Mouse (Mus musculus): ENCODE results near the gene Mpzl1. TPM values are rescaled to one million over a fixed set of nuclear protein-coding genes. Genes with fewer than 3 reads are reported as not detected.

Mpzl1 gene
- total and polyA plus RNA-seq, 2 experiments: 1.4 to 5.8 TPM

DNA sequence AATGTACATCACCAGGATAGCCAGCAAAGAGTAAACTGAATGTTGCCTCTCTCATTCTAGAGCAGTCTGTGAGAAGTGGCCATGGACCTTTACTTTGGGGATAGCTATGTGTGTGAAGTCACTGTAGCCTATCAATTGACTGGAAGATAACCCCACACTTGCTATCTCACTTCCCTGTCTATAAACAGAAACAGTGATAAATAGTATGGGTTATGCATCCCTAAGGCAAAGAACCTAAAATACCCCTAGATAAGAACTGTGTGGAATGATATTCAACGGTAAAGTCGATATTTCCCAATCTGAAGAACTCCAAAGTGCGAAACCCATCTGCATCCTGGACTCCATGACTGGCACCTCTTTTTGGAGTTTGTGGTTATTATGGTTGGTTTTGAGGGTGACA is 53.1 kb downstream of the Mpzl1 start:
- 83% methylated on average over 3 of the region's 3 CpGs for WGBS

DNA sequence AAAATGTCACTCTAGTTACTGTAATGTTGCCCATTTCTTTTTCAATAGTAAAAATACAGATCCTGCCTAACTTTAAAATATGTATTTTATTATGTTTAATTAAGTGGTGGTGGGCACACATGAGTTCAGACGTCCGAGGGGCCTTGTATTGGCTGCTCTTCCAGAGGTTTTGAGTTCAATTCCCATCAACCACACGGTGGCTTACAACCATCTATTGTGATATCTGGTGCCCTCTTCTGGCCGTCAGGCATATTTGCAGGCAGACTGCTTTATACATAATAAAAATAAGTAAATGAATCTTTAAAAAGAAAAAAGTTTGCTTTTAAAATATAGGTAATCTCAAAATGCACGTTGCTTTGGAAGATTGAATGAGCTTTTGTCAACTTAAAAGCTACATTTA is 55.0 kb downstream of the Mpzl1 start:
- no peaks in the 10 kb centered on the region for H3K36me3 ChIP-seq (ENCODE audit: control insufficient read depth, insufficient read depth, low read length)
- H3K9ac ChIP-seq (ENCODE audit: low read depth, low read length): no peak overlapping the region
- no peak overlapping the region for H3K4me3 ChIP-seq (ENCODE audit: insufficient read depth, low read depth, low read length)
- DNase-seq (ENCODE audit: extremely low read depth, low read depth, low spot score): peak; percentile 13
- H3K27ac ChIP-seq (replicated peaks; ENCODE audit: insufficient read depth, low read depth, low read length): no peak overlapping the region
- H3K79me2 ChIP-seq (ENCODE audit: control insufficient read depth, insufficient read depth, low read length): no peaks in the 10 kb centered on the region
- no peaks in the 10 kb centered on the region for H3K4me1 ChIP-seq (ENCODE audit: control insufficient read depth, insufficient read depth, low read length)
- no peaks in the 10 kb centered on the region for H3K27me3 ChIP-seq (ENCODE audit: control insufficient read depth, insufficient read depth, low read length)
- TF ChIP-seq CTCF (IDR thresholded peaks at IDR 0.05; ENCODE audit: low read depth, low read length): peak; percentile 29; the same call in 1 of the 2 replicates
- TF ChIP-seq POLR2A (IDR thresholded peaks at IDR 0.05; ENCODE audit: extremely low read depth, insufficient read depth, low read length): no peak
- WGBS: 54% methylated on average over 5 of the region's 5 CpGs

More for the DNA sequence above, 53.1 kb downstream of the Mpzl1 start:
- no peaks in the 10 kb centered on the region for H3K27me3 ChIP-seq (ENCODE audit: control insufficient read depth, insufficient read depth, low read length)
- H3K79me2 ChIP-seq (ENCODE audit: control insufficient read depth, insufficient read depth, low read length): no peaks in the 10 kb centered on the region
- TF ChIP-seq CTCF (IDR thresholded peaks at IDR 0.05; ENCODE audit: low read depth, low read length) (no peak), POLR2A (IDR thresholded peaks at IDR 0.05; ENCODE audit: extremely low read depth, insufficient read depth, low read length) (no peak)
- no peaks in the 10 kb centered on the region for H3K4me1 ChIP-seq (ENCODE audit: control insufficient read depth, insufficient read depth, low read length)
- H3K9ac ChIP-seq (ENCODE audit: low read depth, low read length): no peak overlapping the region
- H3K36me3 ChIP-seq (ENCODE audit: control insufficient read depth, insufficient read depth, low read length): no peaks in the 10 kb centered on the region
- DNase-seq (ENCODE audit: extremely low read depth, low read depth, low spot score): no peak
- no peak overlapping the region for H3K27ac ChIP-seq (replicated peaks; ENCODE audit: insufficient read depth, low read depth, low read length)
- H3K4me3 ChIP-seq (ENCODE audit: insufficient read depth, low read depth, low read length): no peak overlapping the region

DNA sequence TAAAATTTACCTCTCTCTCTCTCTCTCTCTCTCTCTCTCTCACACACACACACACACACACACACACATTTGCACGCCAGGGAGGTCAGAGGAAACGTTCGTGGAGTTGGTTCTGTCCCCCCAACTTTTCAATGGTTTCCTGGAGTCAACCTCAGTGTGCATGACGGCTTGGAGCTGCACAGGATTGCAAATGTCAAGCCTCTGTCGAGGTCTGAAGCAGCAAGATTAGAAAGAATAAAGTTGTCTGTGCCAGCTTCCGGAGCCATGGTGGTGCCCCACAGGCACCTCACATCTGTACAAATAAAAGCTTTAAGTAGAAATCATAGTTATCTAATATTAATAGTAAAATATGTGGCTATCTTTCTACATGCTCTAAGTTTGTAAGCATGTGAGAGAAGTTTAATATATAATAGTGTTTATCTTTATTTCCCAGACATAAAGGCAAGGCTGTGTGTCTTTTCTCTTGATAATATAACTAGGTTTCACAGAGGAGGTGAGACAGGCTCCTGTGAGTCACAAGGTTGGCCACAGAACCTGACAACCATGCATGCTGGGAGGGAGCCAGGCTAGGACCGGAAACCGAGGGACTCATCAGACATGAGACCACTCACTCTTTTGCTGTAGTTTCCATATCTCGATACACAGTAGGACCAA is 57.8 kb downstream of the Mpzl1 start:
- Histone ChIP-seq H3K4me1 (ENCODE audit: control insufficient read depth, insufficient read depth, low read length) (no peaks in the 10 kb centered on the region), H3K9ac (ENCODE audit: low read depth, low read length) (no peak overlapping the region), H3K4me3 (ENCODE audit: insufficient read depth, low read depth, low read length) (no peak overlapping the region), H3K36me3 (ENCODE audit: control insufficient read depth, insufficient read depth, low read length) (no peaks in the 10 kb centered on the region), H3K27me3 (ENCODE audit: control insufficient read depth, insufficient read depth, low read length) (no peaks in the 10 kb centered on the region), H3K79me2 (ENCODE audit: control insufficient read depth, insufficient read depth, low read length) (no peaks in the 10 kb centered on the region), H3K27ac (replicated peaks; ENCODE audit: insufficient read depth, low read depth, low read length) (no peak overlapping the region)
- DNase-seq (ENCODE audit: extremely low read depth, low read depth, low spot score): no peak
- 73% methylated on average over 9 of the region's 9 CpGs for WGBS
- TF ChIP-seq POLR2A (IDR thresholded peaks at IDR 0.05; ENCODE audit: extremely low read depth, insufficient read depth, low read length) (no peak), CTCF (IDR thresholded peaks at IDR 0.05; ENCODE audit: low read depth, low read length) (no peak)

DNA sequence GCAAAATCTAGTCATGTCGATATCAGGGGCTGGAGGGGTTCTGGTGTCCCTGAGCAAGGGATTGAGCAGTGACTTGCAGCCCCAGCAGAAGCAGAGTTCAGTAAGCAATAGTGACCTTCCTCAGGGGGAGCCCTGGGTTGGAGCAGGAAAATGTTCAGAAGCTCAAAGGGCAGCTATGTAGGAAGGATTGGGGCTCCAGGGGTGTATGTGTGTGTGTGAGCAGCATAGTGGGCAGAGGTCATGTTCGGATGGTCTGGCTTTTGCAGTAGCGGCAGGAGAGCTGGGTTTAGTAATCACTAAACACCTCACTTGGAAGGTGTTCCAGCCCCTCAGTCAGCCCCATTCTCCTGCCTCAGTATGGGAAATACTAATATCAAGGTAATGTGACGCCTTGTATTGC is 58.3 kb downstream of the Mpzl1 start:
- DNase-seq (ENCODE audit: extremely low read depth, low read depth, low spot score): no peak
- Histone ChIP-seq H3K79me2 (ENCODE audit: control insufficient read depth, insufficient read depth, low read length) (no peaks in the 10 kb centered on the region), H3K36me3 (ENCODE audit: control insufficient read depth, insufficient read depth, low read length) (no peaks in the 10 kb centered on the region), H3K27me3 (ENCODE audit: control insufficient read depth, insufficient read depth, low read length) (no peaks in the 10 kb centered on the region), H3K9ac (ENCODE audit: low read depth, low read length) (no peak overlapping the region), H3K4me3 (ENCODE audit: insufficient read depth, low read depth, low read length) (no peak overlapping the region), H3K4me1 (ENCODE audit: control insufficient read depth, insufficient read depth, low read length) (no peaks in the 10 kb centered on the region), H3K27ac (replicated peaks; ENCODE audit: insufficient read depth, low read depth, low read length) (no peak overlapping the region)
- TF ChIP-seq CTCF (IDR thresholded peaks at IDR 0.05; ENCODE audit: low read depth, low read length): no peak
- no peak for TF ChIP-seq POLR2A (IDR thresholded peaks at IDR 0.05; ENCODE audit: extremely low read depth, insufficient read depth, low read length)
- 55% methylated on average over 4 of the region's 4 CpGs for WGBS

DNA sequence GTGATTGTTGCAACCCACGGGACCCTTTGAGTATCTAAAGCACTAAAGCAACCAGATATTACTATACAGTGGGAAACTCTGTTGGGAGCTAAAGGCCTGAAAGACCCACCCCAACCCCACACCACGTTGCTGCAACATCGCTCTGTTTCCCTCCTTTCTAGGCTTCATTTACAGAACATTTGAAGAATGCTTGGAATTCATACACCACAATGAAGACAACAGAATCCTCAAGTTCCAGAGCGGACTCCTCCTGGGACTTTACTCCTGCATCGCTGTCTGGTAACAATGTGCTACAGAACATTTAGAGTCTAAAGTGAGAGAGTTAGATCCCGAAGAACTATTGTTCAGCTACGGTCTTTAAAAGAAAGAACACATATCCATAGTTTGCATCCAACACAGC is 66.9 kb downstream of the Mpzl1 start:
- Histone ChIP-seq H3K27me3 (ENCODE audit: control insufficient read depth, insufficient read depth, low read length) (no peaks in the 10 kb centered on the region), H3K36me3 (ENCODE audit: control insufficient read depth, insufficient read depth, low read length) (no peaks in the 10 kb centered on the region), H3K27ac (replicated peaks; ENCODE audit: insufficient read depth, low read depth, low read length) (no peak overlapping the region), H3K9ac (ENCODE audit: low read depth, low read length) (no peak overlapping the region), H3K4me3 (ENCODE audit: insufficient read depth, low read depth, low read length) (no peak overlapping the region), H3K4me1 (ENCODE audit: control insufficient read depth, insufficient read depth, low read length) (no peaks in the 10 kb centered on the region), H3K79me2 (ENCODE audit: control insufficient read depth, insufficient read depth, low read length) (no peaks in the 10 kb centered on the region)
- DNase-seq (ENCODE audit: extremely low read depth, low read depth, low spot score): no peak
- WGBS: 91% methylated on average over 7 of the region's 7 CpGs
- no peak for TF ChIP-seq POLR2A (IDR thresholded peaks at IDR 0.05; ENCODE audit: extremely low read depth, insufficient read depth, low read length)
- no peak for TF ChIP-seq CTCF (IDR thresholded peaks at IDR 0.05; ENCODE audit: low read depth, low read length)

DNA sequence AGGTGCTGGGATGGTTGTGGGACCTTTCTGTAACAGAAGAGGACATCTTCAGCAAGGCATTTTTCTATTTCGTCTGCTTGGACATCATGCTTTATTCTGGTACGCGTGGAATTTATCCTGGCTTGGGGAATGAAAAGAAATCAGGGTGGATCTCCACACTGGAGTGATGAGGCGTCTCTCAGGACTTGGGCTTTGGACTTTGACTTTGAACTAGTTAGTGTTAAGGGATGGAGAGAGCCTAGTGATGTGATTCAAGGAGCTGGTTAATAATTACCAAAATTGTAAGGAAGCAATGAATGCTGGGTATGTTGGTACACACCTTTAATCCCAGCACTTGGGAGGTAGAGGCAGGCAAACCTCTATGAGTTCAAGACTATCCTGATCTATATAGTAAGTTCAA is 69.1 kb downstream of the Mpzl1 start:
- 94% methylated on average over 4 of the region's 4 CpGs for whole genome bisulfite sequencing
- Histone ChIP-seq H3K27me3 (ENCODE audit: control insufficient read depth, insufficient read depth, low read length) (no peaks in the 10 kb centered on the region), H3K4me3 (ENCODE audit: insufficient read depth, low read depth, low read length) (no peak overlapping the region), H3K4me1 (ENCODE audit: control insufficient read depth, insufficient read depth, low read length) (no peaks in the 10 kb centered on the region), H3K27ac (replicated peaks; ENCODE audit: insufficient read depth, low read depth, low read length) (no peak overlapping the region), H3K36me3 (ENCODE audit: control insufficient read depth, insufficient read depth, low read length) (no peaks in the 10 kb centered on the region), H3K9ac (ENCODE audit: low read depth, low read length) (no peak overlapping the region), H3K79me2 (ENCODE audit: control insufficient read depth, insufficient read depth, low read length) (no peaks in the 10 kb centered on the region)
- no peak for DNase-seq (ENCODE audit: extremely low read depth, low read depth, low spot score)
- no peak for TF ChIP-seq CTCF (IDR thresholded peaks at IDR 0.05; ENCODE audit: low read depth, low read length)
- TF ChIP-seq POLR2A (IDR thresholded peaks at IDR 0.05; ENCODE audit: extremely low read depth, insufficient read depth, low read length): no peak

All from liver, adult 2 months (tissue).